Mouse (Mus musculus) stomach, embryonic 14.5 days (tissue): ENCODE measurements around the gene Ttyh3. TPM values are rescaled to one million over a fixed set of nuclear protein-coding genes. Genes with fewer than 3 reads are reported as not detected.

Experiments
- ATAC-seq: fragments of 200-750 bp; cut with Nextera tagmentation; 2 replicates; pipeline ENCODE4 v1.8.0; 2017; ENCODE audit warnings: low read depth, moderate TSS enrichment; ENCODE audit not compliant: insufficient number of reproducible peaks, insufficient read depth, low FRiP score
- H3K27ac ChIP-seq: fragments of 300-500 bp; sonication (generic); 2 replicates; pipeline ENCODE4 v1.5.1; 2014; ENCODE audit warnings: mild to moderate bottlenecking, low read length, moderate library complexity, mixed read lengths
- H3K27me3 ChIP-seq: fragments of 300-500 bp; sonication (generic); 2 replicates; pipeline ENCODE4 v1.6.1; 2014; ENCODE audit warnings: low read length, control low read depth, mixed read lengths; ENCODE audit not compliant: control insufficient read depth, insufficient read depth
- H3K36me3 ChIP-seq: fragments of 300-500 bp; sonication (generic); 2 replicates; pipeline ENCODE4 v1.6.1; 2014; ENCODE audit warnings: mild to moderate bottlenecking, control low read depth, low read length, moderate library complexity, mixed read lengths; ENCODE audit not compliant: control insufficient read depth, insufficient read depth
- H3K4me1 ChIP-seq: fragments of 300-500 bp; sonication (generic); 2 replicates; pipeline ENCODE4 v1.6.1; 2014; ENCODE audit warnings: low read length, control low read depth, mixed read lengths; ENCODE audit not compliant: control insufficient read depth, insufficient read depth
- H3K4me2 ChIP-seq: fragments of 300-500 bp; sonication (generic); replicated peaks from 2 replicates; pipeline ENCODE4 v1.6.1; 2014; ENCODE audit warnings: low read depth, low read length, control low read depth
- H3K4me3 ChIP-seq: fragments of 300-500 bp; sonication (generic); 2 replicates; pipeline ENCODE4 v1.5.1; 2014; ENCODE audit warnings: low read depth, low read length, control low read depth
- H3K9ac ChIP-seq: fragments of 300-500 bp; sonication (generic); replicated peaks from 2 replicates; pipeline ENCODE4 v1.6.1; 2014; ENCODE audit warnings: low read depth, mild to moderate bottlenecking, control low read depth, low read length, moderate library complexity, mixed read lengths
- H3K9me3 ChIP-seq: fragments of 300-500 bp; sonication (generic); 2 replicates; pipeline ENCODE4 v1.6.1; 2016; ENCODE audit warnings: low read depth, low read length, control low read depth; ENCODE audit not compliant: control insufficient read depth
- WGBS: fragments of 180-500 bp; shearing (Covaris S2); extraction: QIAGEN DNeasy Blood & Tissue Kit; methylation state at CpG from one replicate; pipeline ENCODE4 v1.1.7; 2014; 5-methylcytosine and 5-hydroxymethylcytosine counted together
- polyA plus RNA-seq: library from polyadenylated mRNA; unstranded; fragments of >200 nt; fragmentation: Nextera tagmentation; extraction: Ambion mirVana; gene quantifications from 2 replicates; pipeline ENCODE4 v1.2.1, GENCODE M21; 2014

Ttyh3 gene
- 41.9 and 43.1 TPM in 2 replicates for polyA plus RNA-seq

DNA sequence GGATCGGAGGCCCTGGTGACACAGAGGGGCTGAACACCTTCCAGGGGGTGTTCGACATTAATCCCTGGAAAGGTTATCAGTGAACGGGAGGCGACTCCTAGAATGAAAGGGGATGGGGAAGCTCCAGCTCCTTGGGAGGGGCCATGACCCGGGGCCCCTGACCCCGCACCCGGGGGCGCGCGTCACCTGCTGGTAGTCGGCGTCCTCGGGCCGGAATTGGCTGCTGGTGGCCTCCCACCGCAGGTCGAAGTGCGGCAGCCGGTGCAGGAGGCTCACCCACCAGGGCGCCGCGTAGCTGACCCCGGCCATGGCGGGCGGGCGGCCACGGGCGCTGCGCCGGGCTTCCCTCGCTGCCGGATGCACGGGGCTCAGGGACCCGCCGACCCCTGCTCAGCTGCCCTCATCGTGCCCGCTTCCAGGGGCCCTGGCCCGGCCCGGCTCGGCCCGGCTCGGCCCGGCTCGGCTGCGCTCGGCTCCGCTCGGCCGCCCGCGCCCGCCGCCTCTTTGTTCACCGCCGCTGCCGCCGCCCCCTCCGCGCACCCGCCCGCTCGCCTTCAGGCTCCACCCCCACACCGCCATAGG, at the start of gene Ttyh3:
Ttyh3 (minus strand) TSS at position 513 of the 582 bp plus-strand sequence.
- WGBS: 0% methylated on average over 56 of the region's 62 CpGs
- H3K36me3 ChIP-seq: peaks cover 11% of the 10 kb centered on the region; the same call in 1 of the 2 replicates
- 0 out of 2 replicates have a peak, but pooled peaks have one; percentile 8 for ATAC-seq
- H3K9ac ChIP-seq: peak within 1 kb of the TSS; percentile 97
- H3K4me2 ChIP-seq: peak within 1 kb of the TSS; percentile 71
- H3K4me3 ChIP-seq: peak within 1 kb of the TSS; percentile 99
- H3K4me1 ChIP-seq: peaks cover 33% of the 10 kb centered on the region
- H3K9me3 ChIP-seq: no peaks in the 10 kb centered on the region
- peak within 1 kb of the TSS; percentile 87 for H3K27ac ChIP-seq
- H3K27me3 ChIP-seq: no peaks in the 10 kb centered on the region

DNA sequence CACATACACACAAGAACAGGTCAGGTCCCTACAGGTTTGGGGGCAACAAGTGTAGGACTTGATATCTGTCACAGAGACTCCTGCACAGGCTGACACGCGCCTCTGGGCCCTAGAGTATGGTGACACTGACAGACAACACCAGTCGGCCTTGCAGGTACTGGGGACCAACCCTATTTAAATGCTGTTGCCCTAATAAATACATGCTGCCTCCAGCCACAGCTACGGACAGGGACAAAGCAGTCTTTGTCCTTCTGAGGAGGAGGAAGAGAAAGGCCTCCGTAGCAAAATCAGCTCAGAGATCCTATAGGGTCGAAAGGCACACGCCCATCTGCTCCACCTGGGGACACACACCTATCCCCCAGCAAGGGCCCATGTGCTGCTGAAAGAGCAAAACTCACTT, 47.2 kb upstream of the Ttyh3 start:
- Histone ChIP-seq H3K4me2 (no peak overlapping the region), H3K27me3 (no peaks in the 10 kb centered on the region), H3K4me1 (peaks cover 5% of the 10 kb centered on the region; the same call in 1 of the 2 replicates), H3K27ac (no peak overlapping the region), H3K9ac (no peak overlapping the region), H3K4me3 (no peak overlapping the region), H3K9me3 (no peaks in the 10 kb centered on the region), H3K36me3 (peaks cover 28% of the 10 kb centered on the region)
- WGBS: 85% methylated on average over 7 of the region's 7 CpGs
- ATAC-seq: no peak

DNA sequence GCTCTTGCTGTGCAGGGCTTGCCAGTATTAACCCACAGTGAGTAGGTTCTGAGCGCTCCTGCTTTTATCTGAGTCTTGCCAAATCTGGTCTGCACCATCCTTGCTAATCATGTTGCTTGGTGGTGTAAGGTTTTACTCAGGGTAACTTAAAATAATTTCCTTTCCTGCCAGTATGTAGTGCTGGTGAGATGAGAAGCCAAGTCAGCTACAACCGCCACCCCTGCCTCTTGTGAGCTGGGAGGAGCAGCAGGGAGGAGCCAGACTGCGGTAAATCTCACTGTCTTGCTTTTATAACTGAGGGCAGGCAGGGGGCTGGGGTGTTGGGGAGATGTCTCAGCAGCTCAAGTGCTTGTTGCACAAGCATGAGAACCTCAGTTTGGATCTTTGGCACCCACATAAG, 39.6 kb upstream of the Ttyh3 start:
- WGBS: 72% methylated on average over 3 of the region's 3 CpGs
- Histone ChIP-seq H3K4me1 (no peaks in the 10 kb centered on the region), H3K27me3 (no peaks in the 10 kb centered on the region), H3K4me2 (no peak overlapping the region), H3K4me3 (no peak overlapping the region), H3K9ac (no peak overlapping the region), H3K27ac (no peak overlapping the region), H3K9me3 (no peaks in the 10 kb centered on the region), H3K36me3 (peaks cover 33% of the 10 kb centered on the region)
- ATAC-seq: no peak

DNA sequence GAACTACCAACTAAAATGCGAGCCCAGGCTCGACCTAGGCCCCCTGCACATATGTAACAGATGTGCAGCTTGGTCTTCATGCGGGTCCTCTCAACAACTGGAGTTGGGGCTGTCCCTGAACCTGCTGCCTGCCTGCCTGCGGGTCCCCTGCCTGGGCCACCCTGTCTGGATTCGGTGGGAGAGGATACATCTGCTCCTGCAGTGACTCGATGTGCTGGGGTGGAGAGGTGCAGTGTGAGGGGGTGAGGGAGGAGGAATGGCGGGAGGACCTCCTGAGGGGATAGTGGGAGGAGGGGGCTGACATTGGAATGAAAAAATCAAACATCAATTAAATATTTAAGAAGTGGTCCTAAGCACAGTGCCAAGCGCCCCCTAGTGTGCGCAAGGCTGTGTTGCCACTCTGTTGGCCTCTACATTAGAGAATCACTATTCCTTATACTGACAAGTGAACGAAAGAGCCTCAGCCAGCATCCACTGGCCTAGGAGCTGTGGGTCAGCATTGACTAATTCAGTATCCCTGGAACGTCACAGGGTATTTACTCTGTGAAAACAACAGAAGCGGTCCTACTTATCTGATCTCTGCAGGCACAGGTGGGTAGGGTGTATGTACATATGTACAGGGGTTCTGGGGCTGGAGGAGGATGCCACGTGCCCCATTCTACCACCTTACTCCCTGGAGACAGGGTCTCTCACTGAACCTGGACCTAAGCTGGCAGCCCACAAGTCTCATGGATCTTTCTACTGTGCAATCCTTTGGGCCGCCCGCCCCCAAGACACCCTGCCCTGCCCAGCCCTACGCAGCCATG, 35.7 kb upstream of the Ttyh3 start:
- Histone ChIP-seq H3K9ac (no peak overlapping the region), H3K27ac (no peak overlapping the region), H3K27me3 (no peaks in the 10 kb centered on the region), H3K9me3 (no peaks in the 10 kb centered on the region), H3K4me2 (no peak overlapping the region), H3K4me3 (no peak overlapping the region), H3K36me3 (peaks cover 16% of the 10 kb centered on the region; the same call in 1 of the 2 replicates), H3K4me1 (no peaks in the 10 kb centered on the region)
- no peak for ATAC-seq
- WGBS: 58% methylated on average over 16 of the region's 16 CpGs

GRCm38 (mm10) chr5:140682113-140682512, 33.3 kb upstream of the Ttyh3 start:
- H3K27ac ChIP-seq: no peak overlapping the region
- ATAC-seq: no peak
- H3K4me1 ChIP-seq: no peaks in the 10 kb centered on the region
- H3K4me3 ChIP-seq: no peak overlapping the region
- H3K9me3 ChIP-seq: no peaks in the 10 kb centered on the region
- no peak overlapping the region for H3K4me2 ChIP-seq
- 94% methylated on average over 6 of the region's 6 CpGs for WGBS
- no peaks in the 10 kb centered on the region for H3K27me3 ChIP-seq
- no peak overlapping the region for H3K9ac ChIP-seq
- peaks cover 7% of the 10 kb centered on the region; the same call in 1 of the 2 replicates for H3K36me3 ChIP-seq

- Histone ChIP-seq H3K27me3 (no peaks in the 10 kb centered on the region), H3K36me3 (peaks cover 14% of the 10 kb centered on the region), H3K9ac (no peak overlapping the region), H3K4me1 (no peaks in the 10 kb centered on the region), H3K27ac (no peak overlapping the region), H3K4me2 (no peak overlapping the region), H3K4me3 (no peak overlapping the region), H3K9me3 (no peaks in the 10 kb centered on the region)
- no peak for ATAC-seq
- 95% methylated on average over 1 of the region's 1 CpGs for WGBS
Observed at GRCm38 (mm10) chr5:140680950-140681349, 32.1 kb upstream of the Ttyh3 start.

DNA sequence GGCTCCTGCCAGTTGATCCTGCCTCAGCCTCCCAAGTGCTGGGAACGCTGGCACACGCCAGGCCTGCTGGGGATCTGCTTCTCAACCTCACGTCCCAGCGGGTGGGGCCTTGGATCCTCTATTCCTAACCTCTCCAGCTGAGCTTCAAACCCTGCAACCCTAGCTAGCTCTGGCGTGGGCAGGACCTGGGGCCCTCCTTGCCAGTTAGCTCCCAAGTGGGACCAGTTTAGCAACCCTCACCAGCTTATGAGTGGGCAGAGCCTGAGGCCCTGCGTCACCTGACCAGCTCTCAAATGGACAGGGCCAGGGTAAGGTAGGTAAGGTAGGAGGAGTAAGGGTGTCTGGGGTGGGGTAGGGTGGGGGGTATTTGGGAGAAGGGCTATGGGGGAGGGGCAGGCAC, 31.2 kb upstream of the Ttyh3 start:
- WGBS: 90% methylated on average over 6 of the region's 6 CpGs

DNA sequence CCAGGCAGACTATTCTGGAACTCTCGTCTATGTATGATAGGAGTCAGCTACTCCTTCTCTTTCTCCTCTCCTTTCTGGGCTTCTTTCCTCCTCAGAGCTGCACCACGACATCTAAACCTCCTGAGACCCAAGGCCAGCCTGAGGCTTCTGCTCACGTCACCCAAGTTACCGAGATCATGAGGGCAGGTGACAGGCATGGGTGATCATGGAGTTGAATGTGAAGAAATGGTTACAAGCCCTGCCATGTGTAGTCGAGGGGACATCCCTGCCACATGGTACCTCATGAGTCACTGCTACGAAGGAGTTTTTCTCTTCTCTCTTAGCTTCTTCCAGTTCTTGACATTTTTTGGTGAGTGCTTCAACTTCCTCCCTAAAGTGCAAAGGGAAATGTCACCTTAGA, 28.3 kb upstream of the Ttyh3 start:
- Histone ChIP-seq H3K9me3 (no peaks in the 10 kb centered on the region), H3K4me1 (no peaks in the 10 kb centered on the region), H3K27me3 (no peaks in the 10 kb centered on the region), H3K4me3 (no peak overlapping the region), H3K4me2 (no peak overlapping the region), H3K27ac (no peak overlapping the region), H3K36me3 (peaks cover 21% of the 10 kb centered on the region), H3K9ac (no peak overlapping the region)
- ATAC-seq: no peak
- 90% methylated on average over 6 of the region's 6 CpGs for WGBS

More for the DNA sequence above, 31.2 kb upstream of the Ttyh3 start:
- Histone ChIP-seq H3K36me3 (peaks cover 17% of the 10 kb centered on the region), H3K4me3 (no peak overlapping the region), H3K4me2 (no peak overlapping the region), H3K4me1 (no peaks in the 10 kb centered on the region), H3K9ac (no peak overlapping the region), H3K27ac (no peak overlapping the region), H3K27me3 (no peaks in the 10 kb centered on the region), H3K9me3 (no peaks in the 10 kb centered on the region)
- no peak for ATAC-seq
